Mouse (Mus musculus) E14TG2a.4 (cell line): ENCODE measurements at regions not wholly inside any gene's neighbourhood (a gene's known extent, or its start where the extent isn't known, plus 50 kb on each side); places are given as distances from the start of the nearest gene placed in this dataset.
"Not testable (repeated sequence)": the region's sequence is repeated elsewhere in the genome, so short reads cannot be mapped to it uniquely, and the experiment has no call there.

Experiments used
- H3K27me3 ChIP-seq: 2 replicates; pipeline ENCODE4 v1.6.1; 2014; ENCODE audit warnings: low read length, control low read depth; ENCODE audit not compliant: insufficient read depth
- H3K36me3 ChIP-seq: 2 replicates; pipeline ENCODE4 v1.6.1; 2014; ENCODE audit warnings: low read length, control low read depth; ENCODE audit not compliant: insufficient read depth
- H3K4me1 ChIP-seq: replicated peaks from 2 replicates; pipeline ENCODE4 v1.6.1; 2014; ENCODE audit warnings: low read depth, low read length, control low read depth
- H3K4me3 ChIP-seq: replicated peaks from 2 replicates; pipeline ENCODE4 v1.5.1; 2014; ENCODE audit warnings: mild to moderate bottlenecking, low read length
- H3K9me3 ChIP-seq: 2 replicates; pipeline ENCODE4 v1.6.1; 2014; ENCODE audit warnings: low read length, control low read depth
- CTCF ChIP-seq: conservative IDR thresholded peaks from 2 replicates; pipeline ENCODE4 v1.5.1; 2014; ENCODE audit warnings: low read length
- NANOG ChIP-seq: IDR thresholded peaks from 2 replicates; pipeline ENCODE4 v1.6.1; 2014; ENCODE audit warnings: borderline replicate concordance, low read length, mixed read lengths
- POU5F1 ChIP-seq: IDR thresholded peaks from 2 replicates; pipeline ENCODE4 v1.6.1; 2014; ENCODE audit warnings: low read length, borderline replicate concordance

GRCm38 (mm10) chr5:91865365-91865764 is 97.5 kb downstream of the Rchy1 start:
- Histone ChIP-seq H3K4me1 (peaks cover 17% of the 10 kb centered on the region), H3K4me3 (no peak overlapping the region), H3K27me3 (no peaks in the 10 kb centered on the region), H3K9me3 (no peaks in the 10 kb centered on the region), H3K36me3 (no peaks in the 10 kb centered on the region)
- TF ChIP-seq CTCF (no peak), POU5F1 (no peak), NANOG (no peak)

- Histone ChIP-seq H3K36me3 (no peaks in the 10 kb centered on the region), H3K4me3 (no peak overlapping the region), H3K4me1 (no peaks in the 10 kb centered on the region), H3K9me3 (no peaks in the 10 kb centered on the region), H3K27me3 (no peaks in the 10 kb centered on the region)
- TF ChIP-seq POU5F1 (no peak), CTCF (peak; percentile 47)
These were observed 100.0 kb downstream of the Rchy1 start for GRCm38 (mm10) chr5:91862843-91863242.

- TF ChIP-seq CTCF (no peak), NANOG (no peak), POU5F1 (no peak)
- Histone ChIP-seq H3K4me1 (no peaks in the 10 kb centered on the region), H3K27me3 (no peaks in the 10 kb centered on the region), H3K36me3 (no peaks in the 10 kb centered on the region), H3K9me3 (no peaks in the 10 kb centered on the region), H3K4me3 (no peak overlapping the region)
These were observed 100.6 kb downstream of the Rchy1 start for GRCm38 (mm10) chr5:91862243-91862642.

GRCm38 (mm10) chr5:91861440-91862187 is 101.3 kb downstream of the Rchy1 start:
- no peaks in the 10 kb centered on the region for H3K4me1 ChIP-seq

GRCm38 (mm10) chr5:91860489-91860888 is 102.4 kb downstream of the Rchy1 start:
- TF ChIP-seq NANOG, result no peak
- Histone ChIP-seq H3K27me3 (no peaks in the 10 kb centered on the region), H3K4me3 (no peak overlapping the region), H3K36me3 (no peaks in the 10 kb centered on the region), H3K9me3 (no peaks in the 10 kb centered on the region), H3K4me1 (no peaks in the 10 kb centered on the region)

More at GRCm38 (mm10) chr5:91861440-91862187, 101.3 kb downstream of the Rchy1 start:
- Histone ChIP-seq H3K27me3 (no peaks in the 10 kb centered on the region), H3K9me3 (no peaks in the 10 kb centered on the region), H3K4me3 (no peak overlapping the region), H3K36me3 (no peaks in the 10 kb centered on the region)
- TF ChIP-seq CTCF (0 out of 2 replicates have a peak, but pooled peaks have one; percentile 10), POU5F1 (no peak), NANOG (no peak)

- Histone ChIP-seq H3K4me1 (no peaks in the 10 kb centered on the region), H3K4me3 (no peak overlapping the region), H3K27me3 (no peaks in the 10 kb centered on the region), H3K9me3 (no peaks in the 10 kb centered on the region; the same call in 1 of the 2 replicates), H3K36me3 (no peaks in the 10 kb centered on the region)
- TF ChIP-seq NANOG, result no peak
- no peak for TF ChIP-seq POU5F1
These were observed 110.5 kb downstream of the Rchy1 start for GRCm38 (mm10) chr5:91852330-91852729.

- not testable (repeated sequence) for H3K27me3 ChIP-seq, H3K36me3 ChIP-seq, H3K9me3 ChIP-seq, H3K4me1 ChIP-seq, H3K4me3 ChIP-seq
These were observed 111.9 kb downstream of the Rchy1 start for GRCm38 (mm10) chr5:91850862-91851569.

GRCm38 (mm10) chr5:91850440-91850839 is 112.4 kb downstream of the Rchy1 start:
- Histone ChIP-seq H3K4me3 (no peak overlapping the region), H3K27me3 (no peaks in the 10 kb centered on the region), H3K4me1 (no peaks in the 10 kb centered on the region), H3K9me3 (no peaks in the 10 kb centered on the region; the same call in 1 of the 2 replicates), H3K36me3 (no peaks in the 10 kb centered on the region)
- TF ChIP-seq CTCF (no peak), NANOG (no peak), POU5F1 (no peak)

- H3K27me3 ChIP-seq, result no peaks in the 10 kb centered on the region
- no peaks in the 10 kb centered on the region for H3K36me3 ChIP-seq
- no peaks in the 10 kb centered on the region; the same call in 1 of the 2 replicates for H3K9me3 ChIP-seq
- H3K4me1 ChIP-seq, result no peaks in the 10 kb centered on the region
- TF ChIP-seq NANOG, result no peak
- no peak for TF ChIP-seq POU5F1
- TF ChIP-seq CTCF, result no peak
- H3K4me3 ChIP-seq, result no peak overlapping the region
These were observed 113.3 kb downstream of the Rchy1 start for GRCm38 (mm10) chr5:91849533-91849932.
